Mouse (Mus musculus) activated CD4-positive, CD25-positive, alpha-beta regulatory T cell, adult 4 months (primary cell): ENCODE measurements around the gene Get4. TPM values are rescaled to one million over a fixed set of nuclear protein-coding genes. Genes with fewer than 3 reads are reported as not detected.

ENCODE experiments used
- ATAC-seq: one replicate; pipeline ENCODE4 v1.8.0; 2017
- polyA plus RNA-seq, 2 experiments: library from polyadenylated mRNA; unstranded; fragments of 100-300 nt; shearing (Covaris generic); gene quantifications; one replicate each; pipeline ENCODE4 v1.2.1; 2017

The Get4 gene
- polyA plus RNA-seq, 2 experiments from 2014 or later: 14.9 to 18.2 TPM

GRCm38 (mm10) chr5:139243384-139243783 is 8.7 kb upstream of the Get4 start:
- no peak for ATAC-seq

GRCm38 (mm10) chr5:139247767-139248166 is 4.4 kb upstream of the Get4 start:
- no peak for ATAC-seq

- ATAC-seq: no peak
Measured at GRCm38 (mm10) chr5:139248846-139249245, 3.3 kb upstream of the Get4 start.

- no peak for ATAC-seq
Measured at GRCm38 (mm10) chr5:139251279-139251678, 845 bp upstream of the Get4 start.

- ATAC-seq: peak; percentile 8
Measured at GRCm38 (mm10) chr5:139251736-139252080, 416 bp upstream of the Get4 start.

- peak; percentile 4 for ATAC-seq
Measured at GRCm38 (mm10) chr5:139252910-139253245, 754 bp downstream of the Get4 start.

GRCm38 (mm10) chr5:139253301-139253741 is 1.2 kb downstream of the Get4 start:
- ATAC-seq: peak; percentile 20

- no peak for ATAC-seq
Measured at GRCm38 (mm10) chr5:139254938-139255337, 2.8 kb downstream of the Get4 start.

GRCm38 (mm10) chr5:139255777-139256176 is 3.7 kb downstream of the Get4 start:
- no peak for ATAC-seq

GRCm38 (mm10) chr5:139256211-139256765 is 4.2 kb downstream of the Get4 start:
- no peak for ATAC-seq

- ATAC-seq: no peak
Measured at GRCm38 (mm10) chr5:139257265-139257664, 5.1 kb downstream of the Get4 start.

- no peak for ATAC-seq
Measured at GRCm38 (mm10) chr5:139257818-139258217, 5.7 kb downstream of the Get4 start.

GRCm38 (mm10) chr5:139258371-139259035 is 6.4 kb downstream of the Get4 start:
- ATAC-seq: no peak

- ATAC-seq: no peak
Measured at GRCm38 (mm10) chr5:139259853-139260252, 7.7 kb downstream of the Get4 start.

GRCm38 (mm10) chr5:139261403-139261802 is 9.3 kb downstream of the Get4 start:
- no peak for ATAC-seq

GRCm38 (mm10) chr5:139267661-139268060 is 15.5 kb downstream of the Get4 start:
- ATAC-seq: no peak

GRCm38 (mm10) chr5:139270806-139271521 is 18.8 kb downstream of the Get4 start:
- no peak for ATAC-seq

GRCm38 (mm10) chr5:139271994-139272554 is 19.9 kb downstream of the Get4 start:
- no peak for ATAC-seq

GRCm38 (mm10) chr5:139277287-139277686 is 25.2 kb downstream of the Get4 start:
- no peak for ATAC-seq

- ATAC-seq: no peak
Measured at GRCm38 (mm10) chr5:139281373-139282112, 29.4 kb downstream of the Get4 start.

GRCm38 (mm10) chr5:139282191-139282590 is 30.1 kb downstream of the Get4 start:
- peak; percentile 60 for ATAC-seq

GRCm38 (mm10) chr5:139283460-139284180 is 31.5 kb downstream of the Get4 start:
- peak; percentile 74 for ATAC-seq
